17 mouse cellular contexts compared by ENCODE assay signal in genomic region chr10:40516421-40516820, GRCm38 (mm10). TPM values are rescaled to one million over a fixed set of nuclear protein-coding genes. Genes with fewer than 3 reads are reported as not detected.
DNase-seq lines count a peak whose midpoint lies in the region; ATAC-seq and TF ChIP-seq lines count a peak whose summit lies in the region.
"Had no signal": no experiment of that assay in that cellular context is flagged by ENCODE, and none has a peak within 500 bp of the region (broad histone marks: within the 10 kb centered on the region; RNA-seq: fewer than 3 reads in every experiment).

No protein-coding gene starts in this region.

- no peak for ATAC-seq in cerebellum, adult (ENCODE audit: insufficient number of reproducible peaks, low FRiP score, low TSS enrichment)
- ATAC-seq: forebrain, embryonic 15.5 days had no signal

- no peak for TF ChIP-seq CTCF in layer of hippocampus, adult 2 months (conservative IDR thresholded peaks at IDR 0.05)
- TF ChIP-seq CTCF in testis, adult 2 months (IDR thresholded peaks at IDR 0.05; ENCODE audit: control insufficient read depth, insufficient read depth, insufficient replicate concordance, low read depth, low read length), result no peak

- TF ChIP-seq POLR2A in testis, adult 2 months (IDR thresholded peaks at IDR 0.05; ENCODE audit: control insufficient read depth, low read depth, low read length), result no peak

- peak overlapping the region; percentile 93 for H3K27ac ChIP-seq in layer of hippocampus, adult 2 months
- peak overlapping the region; percentile 27; the same call in 1 of the 2 replicates for H3K27ac ChIP-seq in testis, adult 2 months (ENCODE audit: control insufficient read depth, insufficient read depth, low read depth, low read length)
- H3K27ac ChIP-seq: forebrain, embryonic 15.5 days; heart, adult 2 months; midbrain, embryonic 12.5 days had no signal

- H3K4me1 ChIP-seq in testis, adult 2 months (ENCODE audit: control insufficient read depth, insufficient read depth, low read length), result no peaks in the 10 kb centered on the region; the same call in 1 of the 2 replicates

- H3K36me3 ChIP-seq in testis, adult 2 months (ENCODE audit: control insufficient read depth, insufficient read depth, low read length), result no peaks in the 10 kb centered on the region
- H3K36me3 ChIP-seq: embryonic facial prominence, embryonic 13.5 days; forebrain, embryonic 15.5 days; G1E; midbrain, embryonic 12.5 days had no signal

- no peak overlapping the region for H3K4me3 ChIP-seq in layer of hippocampus, adult 2 months
- H3K4me3 ChIP-seq in testis, adult 2 months (ENCODE audit: control insufficient read depth, low read depth, low read length), result no peak overlapping the region
- H3K4me3 ChIP-seq: embryonic facial prominence, embryonic 13.5 days; forebrain, embryonic 15.5 days; heart, adult 2 months; midbrain, embryonic 12.5 days had no signal

- no peaks in the 10 kb centered on the region for H3K27me3 ChIP-seq in testis, adult 2 months (ENCODE audit: control insufficient read depth, insufficient read depth, low read length)
- H3K27me3 ChIP-seq: embryonic facial prominence, embryonic 13.5 days; forebrain, embryonic 15.5 days; midbrain, embryonic 12.5 days had no signal

- DNase-seq in cerebellum, adult 9-10 months, result peak; percentile 45
- peak; percentile 45 to 74 for DNase-seq in layer of hippocampus, adult 2 months (ENCODE audit: low spot score in 2 of 2)
- no peak for DNase-seq in layer of hippocampus, postnatal 25 days (ENCODE audit: extremely low spot score in 1 of 2, low spot score in 1 of 2)
- DNase-seq in testis, postnatal 14 days (ENCODE audit: low spot score), result no peak
- peak; percentile 83 for DNase-seq in telencephalon, adult 2 months (ENCODE audit: low read depth, low spot score)
- DNase-seq in yolk sac, embryonic 10.5 days (ENCODE audit: low spot score), result no peak
- DNase-seq: kidney, adult 9 months had no signal

RNA-seq across cellular contexts. Expression of gene Slc22a16, which starts 53.7 kb away (rescaled TPM):
- total RNA-seq in layer of hippocampus, adult 2 months (2021), result not detected
- not detected for total RNA-seq in layer of hippocampus, postnatal 25 days (2021)
- 146 and 172 TPM in 2 replicates for polyA plus RNA-seq in testis, adult 2 months (2012; rRNA removed)
- total RNA-seq: G1E; heart, adult 2 months; hematopoietic stem cell, adult 5-6 weeks; left cerebral cortex, postnatal 14 days had no signal
- polyA plus RNA-seq: embryonic facial prominence, embryonic 13.5 days; forebrain, embryonic 15.5 days; G1E; liver, embryonic 16.5 days; midbrain, embryonic 12.5 days had no signal

Comparison
In these comparisons a context has a peak if more than half of its experiments do, and no peak if none do; other contexts are left out.
1. DNase-seq: peak in cerebellum, adult 9-10 months (single experiment), layer of hippocampus, adult 2 months (2 of 2) and telencephalon, adult 2 months (single experiment); none in layer of hippocampus, postnatal 25 days (0 of 2), testis, postnatal 14 days (single experiment) and yolk sac, embryonic 10.5 days (single experiment).